Mouse (Mus musculus): Measurements from ENCODE around the gene Sdk1.

Gene Sdk1

DNA sequence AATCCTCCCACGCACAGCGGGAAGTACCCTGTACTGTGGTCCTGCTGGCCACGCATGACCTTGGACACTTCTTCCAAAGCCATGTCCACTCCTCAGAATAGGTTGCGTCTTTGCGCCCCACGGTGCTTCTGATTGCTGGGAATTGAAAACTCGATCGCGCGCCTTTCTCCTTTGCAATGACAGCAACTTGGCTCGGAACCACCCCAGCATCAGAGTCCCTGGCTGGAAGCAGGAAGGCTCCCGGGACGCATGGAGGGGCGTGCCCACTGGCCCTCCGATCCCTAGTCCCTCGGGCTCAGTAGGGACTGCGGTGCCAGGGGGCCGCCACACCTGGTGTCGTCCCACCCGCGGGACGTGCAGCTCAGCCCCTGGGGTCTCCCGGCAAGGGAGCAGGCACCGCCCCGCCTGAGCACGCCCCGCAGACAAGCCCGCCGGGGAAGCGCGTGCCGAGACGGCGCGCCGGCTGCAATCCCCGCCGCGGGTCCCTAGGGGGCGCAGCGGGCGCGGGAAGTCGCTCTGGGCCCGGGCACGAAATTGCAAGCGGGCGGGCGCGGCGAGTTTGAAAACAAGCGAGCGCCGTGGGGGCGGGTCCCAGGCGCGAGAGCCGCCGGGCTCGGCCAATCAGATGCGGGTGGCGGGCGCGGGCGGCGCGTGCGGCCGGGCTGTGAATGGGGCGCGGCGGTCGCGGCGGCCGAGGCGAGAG lies at the start of gene Sdk1:
Sdk1 (plus strand) TSS at position 650 of the 703 bp plus-strand sequence.
- CTCF ChIA-PET, result no interaction called here

DNA sequence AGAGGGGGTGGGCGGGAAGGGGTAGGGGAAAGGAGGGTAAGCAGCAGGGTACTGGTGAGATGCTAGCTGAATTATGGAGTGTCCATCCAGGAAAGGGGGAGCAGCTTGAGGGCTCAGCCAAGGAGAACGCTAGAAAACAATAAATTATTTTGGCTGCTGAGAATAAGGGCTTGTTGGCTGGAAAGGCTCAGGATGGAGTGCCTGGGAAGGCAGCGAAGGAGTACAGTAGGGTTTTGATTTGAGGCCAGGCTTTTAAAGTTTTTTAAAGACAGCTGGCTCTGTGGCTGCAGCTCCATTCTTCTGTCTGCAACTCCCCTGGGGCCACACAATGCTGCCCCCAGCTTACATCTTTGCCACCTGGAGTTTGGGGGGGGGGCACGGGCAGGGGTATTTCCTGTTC lies 44.0 kb upstream of the Sdk1 start:
- CTCF ChIA-PET, result no interaction called here

DNA sequence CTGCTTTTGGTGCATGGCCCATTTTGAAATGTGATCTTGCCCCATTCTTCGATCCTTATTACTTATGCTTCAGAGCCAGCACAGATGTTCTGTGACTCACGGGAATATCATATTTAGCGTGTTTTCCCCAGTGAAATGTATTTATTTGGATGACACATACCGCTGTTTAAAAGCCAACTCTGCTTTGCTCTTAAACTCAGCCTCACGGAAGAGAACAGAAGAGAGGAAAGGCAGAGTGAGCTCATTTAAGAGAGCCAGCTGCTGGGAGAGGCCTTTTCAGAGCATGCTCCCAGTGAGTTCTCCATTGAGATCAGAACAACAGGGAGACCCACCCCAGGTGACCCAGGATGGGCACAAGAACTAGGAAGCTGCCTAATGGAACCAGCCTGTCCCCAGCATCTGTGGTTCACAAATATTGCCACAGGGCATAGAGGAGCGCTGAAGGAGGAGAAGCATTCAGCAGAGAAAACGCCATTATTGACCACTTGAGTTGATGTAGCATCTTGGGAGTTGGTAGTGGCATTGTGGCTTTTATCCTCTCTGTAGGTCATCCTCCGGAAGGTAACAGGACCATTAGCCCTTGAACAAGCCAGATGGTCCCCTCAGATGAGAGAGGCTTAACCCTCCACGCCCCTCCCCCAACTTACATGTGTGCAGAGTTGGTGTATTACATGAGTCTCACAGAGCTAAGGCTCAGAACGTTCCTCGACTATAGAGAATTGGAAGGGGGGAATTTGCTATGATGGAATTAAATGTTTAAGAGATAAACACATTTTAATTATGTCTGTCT lies 38.8 kb upstream of the Sdk1 start:
- CTCF ChIA-PET, result no interaction called here

DNA sequence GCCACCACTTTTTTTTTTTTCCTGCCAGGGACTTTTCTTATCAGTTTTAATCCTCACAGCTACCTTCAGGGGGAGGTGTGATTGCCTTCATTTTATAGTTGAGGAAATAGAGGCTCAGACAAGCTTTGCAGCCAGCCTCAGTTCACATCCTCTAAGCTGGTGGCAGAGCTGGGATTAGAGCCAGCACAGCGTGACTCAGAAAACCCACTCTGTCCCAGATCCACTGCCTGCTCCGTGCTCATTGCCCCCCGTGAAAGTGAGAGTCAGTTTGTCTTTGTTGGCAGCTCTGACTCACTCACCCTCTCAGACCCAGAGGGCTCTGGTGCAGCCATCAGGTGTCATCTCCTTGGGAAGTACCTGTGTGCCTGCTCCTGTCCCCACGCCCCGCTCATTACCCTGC lies 34.2 kb upstream of the Sdk1 start:
- CTCF ChIA-PET, result no interaction called here

DNA sequence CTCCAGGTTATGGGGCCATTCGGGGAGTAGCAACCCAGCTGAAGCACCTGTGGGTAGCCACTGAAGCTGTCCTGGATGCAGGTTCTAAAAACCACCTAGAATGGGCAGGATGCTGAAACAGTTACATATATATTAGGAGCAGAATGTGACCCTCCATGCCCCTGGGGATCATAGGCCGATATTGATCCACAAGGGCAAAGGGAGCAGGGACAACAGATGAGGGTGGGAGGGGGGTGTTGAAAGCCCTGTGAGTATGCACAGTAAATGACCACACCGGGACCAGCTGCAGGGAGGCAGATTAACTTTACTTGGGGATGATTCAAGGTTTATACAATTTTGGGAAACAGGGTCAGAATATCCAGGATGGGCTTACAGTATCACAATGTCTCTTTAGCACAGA lies 16.0 kb upstream of the Sdk1 start:
- CTCF ChIA-PET, result no interaction called here

DNA sequence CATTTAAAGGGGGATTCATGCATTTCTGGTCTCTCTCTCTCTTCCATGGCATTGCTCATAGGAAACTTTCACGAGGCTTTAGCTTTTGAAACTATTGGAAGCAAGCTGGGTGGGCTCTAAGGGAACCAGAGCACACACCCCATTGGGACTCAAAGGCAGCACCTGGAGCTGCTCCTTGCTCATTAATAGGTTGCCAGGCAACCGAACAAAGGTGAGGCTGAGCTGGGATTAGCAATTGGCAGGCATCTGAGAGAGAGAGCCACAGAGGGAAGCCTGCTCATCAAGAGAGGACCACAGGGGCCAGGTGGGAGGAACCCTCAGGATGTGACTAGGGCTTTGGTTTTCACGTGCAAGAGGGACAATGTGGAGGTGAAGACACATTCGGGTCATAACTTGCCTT lies 7.0 kb upstream of the Sdk1 start:
- CTCF ChIA-PET, result interaction anchor here (0.6 kb wide), 1 partner anchor 314 kb away, joined by 3 read pairs; no protein-coding TSS in a partner anchor

DNA sequence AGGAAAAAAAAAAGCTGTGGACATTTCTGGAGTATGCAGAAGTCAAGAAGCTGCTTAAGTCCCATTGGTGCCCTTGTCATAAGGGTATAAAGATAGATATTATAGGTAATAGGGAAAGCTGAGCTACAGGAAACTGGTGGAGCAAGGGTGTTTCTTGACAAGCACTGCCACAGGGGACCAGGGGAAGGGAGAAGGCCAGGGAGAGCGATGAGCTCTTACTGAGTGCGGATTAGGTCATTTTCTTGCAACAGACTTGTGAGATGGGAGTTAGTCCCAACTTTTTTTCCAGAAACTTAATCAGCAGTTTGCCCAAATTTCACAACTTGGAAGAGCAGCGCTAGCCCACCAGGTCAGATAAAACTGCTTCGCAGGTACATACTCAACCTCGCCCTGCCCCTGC lies 1.9 kb upstream of the Sdk1 start:
- CTCF ChIA-PET, result no interaction called here

DNA sequence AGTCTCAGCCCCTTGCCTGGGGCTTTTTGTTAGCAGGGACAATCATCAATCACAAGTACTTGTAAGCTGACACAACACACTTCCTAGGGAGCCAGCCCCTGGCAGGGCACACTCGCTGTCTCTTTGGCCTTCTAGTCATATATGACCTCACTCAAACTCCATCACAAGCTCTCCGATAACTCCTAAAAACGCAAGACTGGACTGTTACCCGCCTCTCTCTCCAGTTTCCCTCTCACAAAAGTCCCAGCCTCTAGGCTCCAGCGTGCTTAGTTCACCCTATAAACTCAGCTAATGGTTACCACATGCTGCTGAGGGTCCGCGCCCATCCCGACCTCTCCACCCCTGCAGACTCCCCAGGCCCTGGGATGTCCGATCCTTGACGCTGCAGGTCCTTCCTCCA lies 849 bp upstream of the Sdk1 start:
- CTCF ChIA-PET, result no interaction called here

DNA sequence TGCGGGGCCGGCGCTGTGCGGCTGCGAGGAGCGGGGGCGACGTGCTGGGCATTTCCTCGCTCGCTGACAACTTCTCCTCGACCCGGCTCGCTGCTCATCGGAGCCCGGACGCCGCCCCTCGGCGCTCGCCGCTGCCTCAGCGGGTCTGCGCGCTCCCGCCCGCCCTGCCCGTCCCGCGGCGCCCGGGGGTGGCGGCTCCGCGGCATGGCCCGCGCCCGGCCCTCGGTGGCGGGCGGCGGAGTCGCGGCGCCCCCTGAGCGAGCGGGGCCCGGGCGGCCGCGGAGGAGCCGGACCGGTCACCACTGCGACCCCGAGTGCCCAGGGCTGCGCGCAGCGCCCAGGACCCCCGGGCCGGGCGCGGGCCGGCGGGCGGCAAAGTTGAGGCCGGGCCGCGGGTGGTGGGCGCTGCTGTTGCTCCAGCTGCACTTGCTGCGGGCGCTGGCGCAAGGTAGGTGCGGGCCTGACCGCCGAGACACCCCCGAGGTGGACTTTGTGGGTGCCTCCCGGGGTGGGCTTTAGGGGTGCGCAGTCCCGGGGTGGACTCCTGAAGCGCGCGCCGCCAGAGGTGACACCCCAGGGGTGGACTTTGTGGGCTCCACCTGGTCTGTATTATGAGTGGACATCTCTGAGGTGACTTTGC lies 475 bp downstream of the Sdk1 start:
- CTCF ChIA-PET, result no interaction called here

DNA sequence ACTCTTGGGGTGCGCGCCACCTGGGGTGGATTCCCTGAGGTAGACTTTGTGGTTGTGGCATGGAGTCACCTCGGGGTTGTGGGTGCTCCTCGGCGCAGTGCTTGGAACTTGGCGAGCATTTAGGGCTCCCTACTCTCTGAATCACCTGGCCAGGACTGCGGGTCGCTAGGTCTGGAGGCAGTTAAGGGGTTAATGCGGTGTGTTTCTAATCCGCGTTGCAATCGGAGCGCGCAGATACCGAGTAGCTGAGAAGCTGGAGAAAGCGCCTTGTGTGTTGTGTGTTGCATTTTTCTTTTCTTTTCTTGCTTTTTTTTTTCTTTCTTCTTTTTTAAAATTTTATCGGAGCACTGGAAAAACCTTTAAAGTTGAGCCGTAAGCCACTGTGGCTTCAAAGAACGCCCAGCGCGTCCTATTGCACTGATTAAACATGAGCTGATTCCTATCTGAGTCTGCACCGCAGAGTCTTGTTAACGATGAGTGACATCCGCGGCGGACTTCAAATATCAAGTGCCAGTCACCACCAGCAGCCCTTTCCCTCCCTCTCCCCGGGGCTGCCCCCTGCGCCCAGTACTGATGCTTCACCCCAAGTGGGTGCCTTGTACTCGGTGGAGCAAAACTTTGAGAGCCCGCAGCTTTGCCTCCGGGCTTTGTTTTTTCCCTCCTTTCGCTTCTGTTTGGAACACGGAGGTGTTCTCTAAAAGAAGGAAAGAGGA lies 2.1 kb downstream of the Sdk1 start:
- CTCF ChIA-PET, result no interaction called here

DNA sequence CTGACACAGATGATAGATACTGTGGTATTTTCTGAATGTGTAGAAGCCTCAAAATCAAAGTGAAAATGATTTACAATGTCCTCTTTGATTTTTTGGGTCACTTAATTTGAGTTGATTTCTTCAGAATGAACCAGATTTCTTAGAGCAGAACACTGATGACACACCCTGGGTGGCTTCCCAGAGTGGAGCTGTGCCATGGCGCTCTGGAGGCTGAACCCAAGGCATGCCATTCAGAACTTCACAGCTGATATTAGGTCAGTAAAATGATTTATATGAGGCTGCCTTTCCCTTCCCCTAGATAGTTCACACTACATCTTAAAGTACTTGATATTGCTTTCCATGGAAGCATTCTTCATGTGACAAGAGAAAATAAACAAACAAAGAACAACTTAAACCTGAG lies 23.0 kb downstream of the Sdk1 start:
- CTCF ChIA-PET, result no interaction called here

DNA sequence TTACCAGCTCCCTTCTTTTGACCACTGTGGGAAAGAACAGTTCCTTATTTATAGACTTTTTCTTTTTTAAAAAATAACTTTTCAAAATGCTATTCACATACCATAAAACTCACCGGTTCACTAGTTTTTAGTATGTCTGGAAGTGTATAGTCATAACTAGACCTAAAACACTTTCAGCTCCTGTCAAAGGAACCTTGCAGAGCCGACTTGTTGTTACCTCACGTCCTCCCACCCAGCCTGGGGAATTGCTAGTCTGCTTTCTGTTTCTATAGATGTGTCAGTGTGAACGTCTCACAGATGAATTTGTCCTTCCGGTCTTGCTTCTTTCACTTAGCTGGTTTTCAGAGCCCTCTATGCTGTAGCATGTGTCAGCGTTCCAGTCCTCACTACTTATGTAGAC lies 35.8 kb downstream of the Sdk1 start:
- CTCF ChIA-PET, result interaction anchor here (0.7 kb wide), 1 partner anchor 506 kb away, joined by 4 read pairs; no protein-coding TSS in a partner anchor

DNA sequence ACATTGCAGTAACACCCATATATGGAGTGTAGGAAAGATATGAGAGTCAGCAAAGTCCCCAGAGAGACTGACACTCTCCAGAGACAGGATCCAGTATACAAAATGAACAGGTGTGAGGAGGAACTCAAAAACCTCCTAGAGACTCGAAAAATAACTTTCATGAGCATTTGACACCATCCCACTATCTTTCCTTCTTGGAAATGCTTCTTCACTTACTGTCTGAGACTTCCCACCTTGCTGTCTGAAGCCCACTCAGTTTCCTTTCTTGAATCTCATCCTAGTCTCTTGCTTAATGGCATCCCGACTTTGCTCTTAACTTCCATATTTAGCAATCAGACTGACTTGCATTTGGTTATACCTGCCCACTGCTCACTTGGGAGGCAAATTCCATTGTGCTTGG lies 40.5 kb downstream of the Sdk1 start:
- CTCF ChIA-PET, result no interaction called here

DNA sequence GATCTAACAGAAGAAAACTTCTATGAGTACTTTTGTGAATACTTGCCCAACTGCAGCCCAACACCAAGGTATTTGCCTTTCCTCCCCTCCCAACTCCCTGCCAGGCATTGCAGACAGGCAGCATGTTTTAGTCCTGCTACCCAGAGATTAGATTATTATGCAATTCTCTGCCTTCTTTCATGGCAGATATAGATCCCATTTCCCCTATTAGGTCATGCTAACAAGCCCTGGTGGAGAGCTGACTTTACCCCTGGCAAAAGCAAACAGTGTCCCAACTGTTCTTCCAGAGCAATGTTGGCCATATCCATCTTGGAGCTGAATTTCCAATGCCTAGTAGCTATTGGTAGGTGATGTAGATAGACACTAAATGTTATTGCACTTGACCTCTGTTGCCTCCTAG lies 48.3 kb downstream of the Sdk1 start:
- CTCF ChIA-PET, result no interaction called here

DNA sequence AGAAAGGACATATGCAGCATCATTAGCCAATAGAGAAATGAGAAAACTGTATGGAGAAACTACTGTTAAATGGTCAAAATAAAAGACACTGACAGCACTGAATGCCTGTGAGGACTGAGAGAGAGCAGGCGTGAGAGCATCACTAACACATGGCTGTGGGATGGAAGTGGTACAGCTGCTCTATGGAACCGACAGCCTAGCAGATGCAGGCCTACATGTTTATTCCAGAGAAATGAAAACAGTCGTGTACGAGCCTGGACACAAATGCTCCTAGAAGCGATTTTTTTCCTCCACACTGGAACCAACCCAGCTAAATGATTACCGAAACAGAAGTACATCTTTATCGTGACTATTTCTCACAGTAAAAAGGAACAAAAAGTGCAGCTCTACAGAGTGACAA lies 54.0 kb downstream of the Sdk1 start:
- CTCF ChIA-PET, result no interaction called here

DNA sequence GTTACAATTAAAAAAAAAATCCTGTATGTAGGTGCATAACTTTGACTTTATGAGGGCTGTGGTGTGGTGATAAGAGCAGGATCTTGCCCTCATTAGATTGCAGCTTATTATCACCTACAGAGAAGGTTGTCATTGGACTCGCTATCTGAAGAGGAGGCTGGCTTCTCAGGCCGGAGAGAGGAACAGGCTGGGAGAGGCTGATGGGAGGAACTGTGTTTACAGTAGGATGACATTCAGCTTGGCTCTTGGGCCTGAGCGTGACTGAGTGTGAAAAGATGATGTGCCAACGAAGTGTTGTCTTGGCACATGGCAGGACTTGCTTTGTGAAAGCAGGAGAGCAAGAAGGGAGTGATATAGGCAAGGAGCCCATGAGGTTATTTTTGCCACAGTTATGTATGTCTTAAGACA lies 61.0 kb downstream of the Sdk1 start:
- CTCF ChIA-PET, result no interaction called here

DNA sequence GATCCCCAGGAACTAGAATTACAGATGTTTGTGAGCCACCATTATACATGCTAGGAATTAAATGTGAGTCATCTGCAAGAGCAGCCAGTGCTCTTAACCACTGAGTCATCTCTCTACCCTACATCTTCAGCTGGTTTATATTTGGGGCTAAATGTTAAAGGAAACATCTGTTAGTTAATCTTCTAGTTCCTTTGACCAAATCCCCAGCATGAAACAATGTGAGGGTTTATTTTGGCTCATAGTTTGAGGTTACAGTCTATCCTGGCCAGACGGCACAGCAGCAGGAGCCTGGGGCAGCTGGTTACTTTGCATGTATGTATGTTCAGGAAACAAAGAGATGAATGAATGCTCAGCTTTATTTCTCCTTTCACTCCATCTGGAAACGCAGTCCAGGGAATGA lies 62.5 kb downstream of the Sdk1 start:
- CTCF ChIA-PET, result no interaction called here

DNA sequence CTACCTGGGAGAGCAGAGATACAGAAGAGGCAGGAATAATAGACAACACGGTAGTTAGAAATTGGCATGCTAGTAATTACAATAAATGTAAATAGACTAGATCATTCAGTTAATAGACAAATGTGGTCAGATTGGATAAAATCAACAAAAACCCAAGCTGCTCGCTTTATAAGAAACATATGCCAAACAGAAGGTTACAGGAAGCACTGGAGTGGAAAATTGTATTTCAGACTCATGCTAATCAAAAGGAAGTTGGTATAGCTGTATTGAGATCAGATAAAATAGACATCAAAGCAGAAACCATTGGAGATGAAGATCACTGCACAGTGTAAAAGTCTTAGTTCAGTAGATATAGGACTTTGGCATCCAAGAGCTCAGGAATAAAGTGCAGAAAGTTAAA lies 63.4 kb downstream of the Sdk1 start:
- CTCF ChIA-PET, result no interaction called here

DNA sequence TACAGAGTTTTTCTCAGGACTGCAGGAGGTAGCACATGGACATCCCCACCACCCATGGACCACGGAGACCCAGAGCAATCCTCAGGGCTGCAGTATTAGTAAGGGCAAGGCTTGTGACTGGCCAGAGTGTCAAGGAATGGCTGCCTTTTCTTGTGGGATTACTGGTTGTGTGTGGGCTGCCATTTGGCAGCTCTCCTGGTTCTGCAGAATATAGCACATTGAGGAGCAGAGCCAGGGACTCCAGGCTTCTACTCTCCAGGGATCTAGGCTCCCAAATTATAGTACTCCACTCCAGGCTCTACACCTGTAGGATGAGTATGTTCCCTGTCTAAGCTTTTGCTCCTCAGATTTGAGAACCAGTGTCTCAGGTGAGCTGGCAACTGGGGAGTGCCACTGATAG lies 69.4 kb downstream of the Sdk1 start:
- CTCF ChIA-PET, result no interaction called here

DNA sequence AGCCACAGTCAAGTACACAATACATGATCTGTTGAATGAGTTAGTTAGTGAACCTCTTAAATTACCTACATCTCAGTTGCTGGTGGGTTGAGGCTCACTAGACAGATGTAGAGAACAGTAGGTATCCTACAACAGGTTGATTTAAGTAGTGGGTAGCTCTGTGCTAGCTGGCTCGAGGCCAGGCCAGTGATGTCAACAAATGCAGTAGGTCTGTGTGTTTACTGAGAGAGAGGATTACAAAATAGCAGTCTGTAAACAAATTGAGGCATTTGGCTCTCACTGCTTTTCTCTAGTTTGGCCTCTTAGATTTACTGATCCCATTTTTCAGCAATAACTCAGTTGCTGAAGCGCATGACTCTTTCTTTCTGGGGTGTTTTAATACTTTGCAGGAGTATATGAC lies 70.5 kb downstream of the Sdk1 start:
- CTCF ChIA-PET, result no interaction called here

DNA sequence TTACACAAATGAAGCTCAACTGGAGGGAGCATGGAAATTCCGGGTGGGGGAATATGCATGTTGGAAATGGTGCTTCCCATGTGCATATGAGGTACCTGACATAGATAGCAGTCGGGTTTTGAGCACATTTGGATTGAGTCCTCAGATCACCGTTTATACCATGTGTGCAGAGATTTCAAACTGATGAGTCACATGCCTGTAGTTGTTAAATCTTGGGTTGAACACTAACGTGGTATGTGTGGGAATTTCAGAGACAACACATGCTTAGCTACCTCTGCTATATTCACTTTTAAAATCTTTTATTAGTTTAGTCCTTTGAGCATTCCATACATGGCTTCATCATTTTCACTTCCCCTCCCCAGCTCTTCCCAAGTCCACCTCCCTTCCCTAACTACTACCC lies 71.0 kb downstream of the Sdk1 start:
- CTCF ChIA-PET, result no interaction called here

DNA sequence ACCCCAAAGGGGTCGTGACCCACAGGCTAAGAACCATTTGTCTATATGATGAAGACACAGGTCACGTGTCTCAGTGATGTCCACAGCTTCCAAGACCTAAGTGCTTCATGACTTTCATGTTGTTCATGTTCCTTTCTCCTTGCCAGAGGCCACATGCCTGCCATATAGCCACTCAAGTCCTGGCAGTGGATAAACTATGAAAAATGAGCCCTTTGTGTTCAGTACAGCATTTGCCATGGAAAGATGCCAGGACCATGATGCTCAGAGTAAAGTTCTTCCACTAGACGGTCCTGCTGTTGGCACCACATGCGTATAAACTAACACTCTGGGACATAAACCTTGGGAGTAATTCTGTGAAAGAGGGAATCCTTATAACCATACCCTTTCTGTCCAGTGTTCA lies 75.8 kb downstream of the Sdk1 start:
- CTCF ChIA-PET, result no interaction called here

DNA sequence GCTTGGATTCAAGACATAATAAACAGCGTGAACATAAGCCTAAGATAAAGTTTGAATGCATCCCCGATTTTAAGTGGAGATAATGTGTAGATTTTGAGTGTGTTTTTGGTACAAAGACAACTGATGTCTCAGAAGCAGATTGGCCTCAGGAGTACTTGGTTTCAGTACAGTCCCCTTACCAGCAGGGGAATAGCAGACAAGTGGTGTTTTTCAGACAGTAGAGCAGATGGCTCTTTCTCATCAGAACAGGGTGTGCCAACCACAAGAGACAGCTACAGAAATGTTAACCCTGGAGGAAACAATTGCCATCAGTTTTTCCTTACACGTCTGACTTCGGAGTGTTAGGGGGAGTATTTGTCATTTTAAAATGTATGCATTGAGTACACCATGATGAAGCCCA lies 83.6 kb downstream of the Sdk1 start:
- CTCF ChIA-PET, result no interaction called here
